8 mouse cellular contexts compared by ENCODE assay signal in the genomic region with DNA sequence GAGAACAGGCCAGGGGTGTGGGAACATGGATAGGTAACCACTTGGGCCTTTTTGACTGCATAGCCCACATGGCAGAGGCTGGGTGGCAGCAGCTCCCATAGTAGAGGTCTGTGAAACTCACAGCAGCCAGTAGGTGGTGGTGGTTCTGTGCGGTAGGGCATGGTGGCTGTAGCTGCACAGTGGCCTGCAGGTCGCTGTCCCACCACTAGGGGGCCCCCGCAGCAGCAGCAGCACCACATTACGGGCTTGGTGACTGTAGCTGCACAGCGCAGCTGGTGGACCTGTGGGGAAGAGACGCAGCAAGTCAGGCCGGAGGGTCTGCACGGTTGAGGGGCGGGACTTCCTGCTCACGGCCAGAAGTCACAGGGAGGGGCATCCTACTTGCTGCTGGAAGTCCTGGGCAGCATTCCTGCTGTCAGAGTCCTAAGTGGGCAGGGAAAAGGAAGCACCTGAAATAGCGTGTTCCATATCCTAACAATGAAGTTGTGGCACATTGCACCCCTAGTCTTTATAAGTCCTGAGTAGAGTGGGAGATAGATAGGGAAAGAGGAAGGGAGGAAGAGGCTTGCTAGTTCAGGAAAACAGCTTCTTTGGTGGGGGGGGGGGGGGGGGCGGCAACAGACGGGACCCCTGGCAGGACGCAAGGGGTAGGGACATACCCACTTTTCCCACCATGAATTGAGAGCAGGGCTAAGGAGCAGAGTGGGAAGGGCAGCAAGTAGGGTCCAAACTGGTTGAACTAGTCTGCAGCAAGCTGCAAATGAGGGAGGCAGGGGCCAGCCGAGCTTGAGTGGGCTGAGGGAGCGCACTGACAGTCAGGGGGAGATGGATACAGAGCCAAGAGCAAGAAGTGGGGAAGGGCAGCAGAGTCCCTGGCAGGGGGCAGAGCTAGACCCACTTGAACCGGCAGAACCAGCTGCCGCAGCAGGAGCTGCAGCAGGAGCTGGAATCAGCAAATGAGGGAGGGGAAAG.
DNase-seq lines count a peak whose midpoint lies in the region; ATAC-seq and TF ChIP-seq lines count a peak whose summit lies in the region.

No protein-coding gene starts in this region.

- intact Hi-C loops in heart, postnatal 10 days (cut with DNase I), result loop anchor here (1.0 to 10.0 kb wide), 4 partner anchors 145 to 493 kb away; partner anchors contain the start of gene Spin4

- no peak for TF ChIP-seq EP300 in ES-Bruce4 (IDR thresholded peaks at IDR 0.05; ENCODE audit: insufficient read depth, low read depth, low read length)
- TF ChIP-seq EP300 in liver, postnatal 0 days (IDR thresholded peaks at IDR 0.05; ENCODE audit: low read depth), result no peak

- H3K36me3 ChIP-seq in ES-Bruce4 (ENCODE audit: control insufficient read depth, insufficient read depth, low read length, poor library complexity, severe bottlenecking), result no peaks in the 10 kb centered on the region
- H3K36me3 ChIP-seq in forebrain, embryonic 13.5 days (ENCODE audit: poor library complexity, severe bottlenecking), result no peaks in the 10 kb centered on the region
- no peaks in the 10 kb centered on the region for H3K36me3 ChIP-seq in liver, postnatal 0 days (replicated peaks; ENCODE audit: insufficient read depth, low read length)
- H3K36me3 ChIP-seq in neural tube, embryonic 15.5 days, result no peaks in the 10 kb centered on the region

- peak overlapping the region; percentile 58 for H3K4me2 ChIP-seq in forebrain, embryonic 13.5 days
- peak overlapping the region; percentile 66 for H3K4me2 ChIP-seq in liver, postnatal 0 days (ENCODE audit: low read depth, low read length)
- H3K4me2 ChIP-seq in neural tube, embryonic 15.5 days, result peak overlapping the region; percentile 60

- H3K4me3 ChIP-seq in ES-Bruce4 (ENCODE audit: low read depth, low read length), result peak overlapping the region; percentile 64
- peak overlapping the region; percentile 35 for H3K4me3 ChIP-seq in forebrain, embryonic 13.5 days
- peak overlapping the region; percentile 31 for H3K4me3 ChIP-seq in liver, postnatal 0 days (ENCODE audit: low read depth, low read length)
- peak overlapping the region; percentile 34 for H3K4me3 ChIP-seq in neural tube, embryonic 15.5 days (replicated peaks)

- no peak overlapping the region for H3K27ac ChIP-seq in ES-Bruce4 (ENCODE audit: insufficient read depth, low read length)
- no peak overlapping the region for H3K27ac ChIP-seq in forebrain, embryonic 13.5 days
- H3K27ac ChIP-seq in liver, postnatal 0 days (ENCODE audit: low read depth), result no peak overlapping the region
- no peak overlapping the region for H3K27ac ChIP-seq in neural tube, embryonic 15.5 days (replicated peaks)

- DNase-seq in heart, postnatal 10 days, result peak; percentile 92 to 94
- peak; percentile 22 for DNase-seq in large intestine, adult 2 months (ENCODE audit: low read depth, low spot score)
- peak; percentile 92 for DNase-seq in liver, postnatal 0 days
- peak; percentile 87 for DNase-seq in testis, postnatal 14 days (ENCODE audit: low spot score)

- no peaks in the 10 kb centered on the region for H3K9me3 ChIP-seq in ES-Bruce4 (replicated peaks; ENCODE audit: control insufficient read depth, insufficient read depth, low read length, poor library complexity, severe bottlenecking)
- no peaks in the 10 kb centered on the region for H3K9me3 ChIP-seq in forebrain, embryonic 13.5 days (replicated peaks)
- H3K9me3 ChIP-seq in liver, postnatal 0 days (ENCODE audit: low read length), result no peaks in the 10 kb centered on the region
- H3K9me3 ChIP-seq in neural tube, embryonic 15.5 days (replicated peaks), result no peaks in the 10 kb centered on the region

- ATAC-seq in cerebellum, adult (ENCODE audit: insufficient number of reproducible peaks, low FRiP score, low TSS enrichment), result peak; percentile 100
- ATAC-seq in forebrain, embryonic 13.5 days, result peak; percentile 99
- peak; percentile 88 for ATAC-seq in liver, postnatal 0 days
- peak; percentile 99 for ATAC-seq in neural tube, embryonic 15.5 days (ENCODE audit: low FRiP score)

- H3K27me3 ChIP-seq in ES-Bruce4 (ENCODE audit: control insufficient read depth, insufficient read depth, low read length, poor library complexity, severe bottlenecking), result no peaks in the 10 kb centered on the region
- H3K27me3 ChIP-seq in forebrain, embryonic 13.5 days, result no peaks in the 10 kb centered on the region
- H3K27me3 ChIP-seq in liver, postnatal 0 days (ENCODE audit: insufficient read depth, low read length), result no peaks in the 10 kb centered on the region
- H3K27me3 ChIP-seq in neural tube, embryonic 15.5 days (replicated peaks), result no peaks in the 10 kb centered on the region

- TF ChIP-seq POLR2A in ES-Bruce4 (IDR thresholded peaks at IDR 0.05; ENCODE audit: insufficient read depth, low read length), result no peak

- H3K4me1 ChIP-seq in ES-Bruce4 (ENCODE audit: control insufficient read depth, insufficient read depth, low read length), result no peaks in the 10 kb centered on the region
- H3K4me1 ChIP-seq in forebrain, embryonic 13.5 days, result no peaks in the 10 kb centered on the region
- H3K4me1 ChIP-seq in liver, postnatal 0 days (ENCODE audit: insufficient read depth), result no peaks in the 10 kb centered on the region
- 0 out of 2 replicates have a peak, but pooled peaks cover 2% of the 10 kb centered on the region for H3K4me1 ChIP-seq in neural tube, embryonic 15.5 days

- TF ChIP-seq CTCF in ES-Bruce4 (IDR thresholded peaks at IDR 0.05; ENCODE audit: low read depth, low read length), result peak; percentile 87
- peak; percentile 100 for TF ChIP-seq CTCF in liver, postnatal 0 days (IDR thresholded peaks at IDR 0.05; ENCODE audit: low read depth)

- WGBS in forebrain, embryonic 13.5 days, result 19% methylated on average over 15 of the region's 18 CpGs
- WGBS in large intestine, adult 2 months, result 24% methylated on average over 16 of the region's 18 CpGs
- WGBS in liver, postnatal 0 days (ENCODE audit: insufficient replicate concordance), result 30% methylated on average over 16 of the region's 18 CpGs
- WGBS in neural tube, embryonic 15.5 days, result 22% methylated on average over 18 of the region's 18 CpGs

- H3K9ac ChIP-seq in ES-Bruce4 (ENCODE audit: low read depth, poor library complexity, severe bottlenecking), result 0 out of 2 replicates have a peak overlapping the region, but pooled peaks have one; percentile 2
- 0 out of 2 replicates have a peak overlapping the region, but pooled peaks have one; percentile 34 for H3K9ac ChIP-seq in forebrain, embryonic 13.5 days
- peak overlapping the region; percentile 34; the same call in 1 of the 2 replicates for H3K9ac ChIP-seq in liver, postnatal 0 days (replicated peaks)
- peak overlapping the region; percentile 23; the same call in 1 of the 2 replicates for H3K9ac ChIP-seq in neural tube, embryonic 15.5 days (replicated peaks)

Comparison
In these comparisons a context has a peak if more than half of its experiments do, and no peak if none do; other contexts are left out.
1. DNase-seq: peak in every context shown above with its lines; median percentile 93 in heart, postnatal 10 days; 92 in liver, postnatal 0 days; 87 in testis, postnatal 14 days; 22 in large intestine, adult 2 months.